Mouse (Mus musculus): ENCODE measurements at regions not wholly inside any gene's neighbourhood (a gene's known extent, or its start where the extent isn't known, plus 50 kb on each side); places are given as distances from the start of the nearest gene placed in this dataset.

GRCm38 (mm10) chr12:77891452-77891851 is 302.6 kb upstream of the Gm6657 start:
- TF ChIP-seq CTCF (IDR thresholded peaks at IDR 0.05; ENCODE audit: insufficient read depth, low read length) (no peak), POLR2A (IDR thresholded peaks at IDR 0.05; ENCODE audit: borderline replicate concordance, extremely low read depth, low read depth, low read length) (no peak)

Data from lung, adult 2 months (tissue).